Mouse (Mus musculus) cerebral cortex, adult 2 months (tissue): ENCODE data around the gene Syne4.

Source experiments
- WGBS: fragments of 180-500 bp; shearing (Covaris S2); methylation state at CpG from one replicate; pipeline ENCODE4 v1.1.7; 2018; 5-methylcytosine and 5-hydroxymethylcytosine counted together

Syne4 gene

DNA sequence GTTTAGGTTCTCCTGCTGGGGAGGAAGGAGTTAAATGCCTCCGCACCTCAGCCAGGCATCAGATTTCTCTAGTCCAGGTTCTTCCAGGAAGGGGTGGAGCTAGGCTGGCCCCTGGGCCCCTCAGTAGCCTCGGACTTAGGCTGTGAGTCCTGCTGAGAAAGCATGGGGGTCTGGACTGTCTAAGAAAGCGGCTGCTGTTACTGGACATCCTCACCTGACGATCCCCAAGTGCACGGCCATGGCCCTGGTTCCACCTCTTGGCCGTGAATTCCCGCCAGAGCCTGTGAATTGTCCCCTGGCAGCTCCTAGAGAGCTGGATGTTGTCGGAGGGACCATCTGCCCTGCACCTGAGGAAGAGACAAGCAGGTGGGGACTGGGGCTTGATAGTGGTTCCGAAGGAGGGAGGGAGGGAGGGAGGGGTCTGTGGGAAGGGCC, at the start of gene Syne4:
Gene Syne4 (plus strand): TSS at position 87 of the 435 bp plus-strand sequence.
- 40% methylated on average over 9 of the region's 9 CpGs for WGBS

DNA sequence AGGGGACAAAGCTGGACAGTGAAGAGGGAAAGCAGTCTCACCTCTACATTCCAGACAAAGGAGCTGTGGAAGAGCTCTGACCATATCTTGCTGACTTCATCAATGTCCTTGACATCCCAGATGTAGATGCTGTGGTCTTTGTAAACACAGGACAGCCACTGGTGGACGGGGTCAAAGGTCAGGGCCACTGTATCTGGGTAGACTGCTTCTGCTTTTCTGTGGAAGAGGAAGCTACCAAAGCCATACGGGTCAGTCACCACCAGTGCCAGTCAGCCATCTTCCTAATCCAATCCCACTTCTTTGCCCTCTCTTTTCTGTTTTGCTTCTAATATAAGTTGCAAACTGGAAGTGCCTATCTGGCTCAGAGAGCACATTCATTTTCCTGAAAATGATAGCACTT, 49.6 kb upstream of the Syne4 start:
- WGBS: 84% methylated on average over 2 of the region's 2 CpGs

DNA sequence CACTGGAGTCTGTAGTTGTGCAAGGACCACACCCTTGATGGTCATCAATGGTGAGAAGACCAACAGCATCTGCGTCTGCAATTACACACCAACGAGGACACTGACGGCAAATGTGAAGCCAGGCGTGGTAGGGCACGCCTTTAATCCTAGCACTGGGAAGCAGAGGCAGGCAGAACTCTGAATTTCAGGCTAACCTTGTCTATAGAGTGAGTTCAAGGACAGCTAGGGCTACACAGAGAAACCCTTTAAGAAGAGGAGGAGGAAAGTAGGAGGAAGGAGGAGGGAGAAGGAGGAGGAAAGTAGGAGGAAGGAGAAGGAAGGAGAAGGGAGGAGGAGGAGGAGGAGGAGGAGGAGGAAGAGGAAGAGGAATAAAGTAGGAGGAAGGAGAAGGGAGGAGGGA, 49.1 kb upstream of the Syne4 start:
- 96% methylated on average over 5 of the region's 5 CpGs for WGBS

DNA sequence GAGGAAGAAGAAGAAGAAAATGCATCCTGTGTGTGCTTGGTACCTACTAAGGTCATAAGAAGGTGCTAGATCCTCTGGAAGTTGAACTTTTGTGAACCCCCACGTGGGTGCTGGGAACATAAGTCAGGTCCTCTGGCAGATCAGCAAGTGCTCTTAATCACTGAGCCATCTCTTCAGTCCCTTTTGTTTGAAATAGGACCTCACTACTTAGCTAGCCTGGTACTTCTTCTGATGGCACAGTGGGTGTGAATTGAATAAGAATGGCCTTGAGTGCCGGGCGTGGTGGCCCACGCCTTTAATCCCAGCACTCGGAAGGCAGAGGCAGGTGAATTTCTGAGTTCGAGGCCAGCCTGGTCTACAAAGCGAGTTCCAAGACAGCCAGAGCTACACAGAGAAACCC, 48.7 kb upstream of the Syne4 start:
- 95% methylated on average over 7 of the region's 7 CpGs for WGBS

DNA sequence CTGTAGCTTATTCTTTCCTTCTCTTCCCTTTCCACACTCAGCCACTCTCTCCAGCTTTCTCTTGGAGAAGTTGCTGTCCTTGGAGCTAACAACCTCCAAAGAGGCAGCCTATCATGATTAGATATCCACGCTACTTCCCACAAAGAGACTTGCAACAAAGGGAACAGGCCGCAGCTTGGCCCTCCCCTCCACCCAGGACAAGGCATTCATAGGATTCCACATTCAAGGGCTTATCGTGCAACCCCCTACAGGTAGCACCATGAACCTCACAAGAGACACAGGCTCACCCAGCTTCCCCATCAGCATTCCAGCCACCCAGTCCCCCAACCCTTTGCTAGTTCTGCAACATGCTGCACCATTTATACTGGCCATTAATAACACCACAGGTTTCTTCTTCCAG, 47.8 kb upstream of the Syne4 start:
- 93% methylated on average over 3 of the region's 3 CpGs for WGBS

- WGBS: 81% methylated on average over 4 of the region's 4 CpGs
These were observed 45.0 kb upstream of the Syne4 start for GRCm38 (mm10) chr7:30269641-30270040.

DNA sequence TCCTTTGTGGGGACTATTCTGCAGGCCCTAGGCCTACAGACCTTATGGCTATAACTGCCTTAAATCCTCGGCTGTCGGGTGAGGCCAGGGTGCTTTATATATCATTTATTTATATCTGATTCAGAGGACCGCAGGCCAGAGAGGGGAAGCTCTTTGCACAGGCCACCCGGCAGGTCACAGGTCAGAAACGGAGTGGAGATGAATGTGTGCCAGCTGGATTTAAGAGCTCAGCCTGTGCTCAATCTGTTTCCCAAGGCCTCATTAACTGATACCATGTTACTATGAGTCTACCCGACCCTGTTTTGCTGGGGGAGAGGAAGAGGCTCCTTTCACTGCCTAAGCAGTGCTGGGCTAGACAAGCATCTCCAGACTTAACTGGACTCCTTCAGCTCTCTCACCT, 40.2 kb upstream of the Syne4 start:
- WGBS: 89% methylated on average over 6 of the region's 6 CpGs

DNA sequence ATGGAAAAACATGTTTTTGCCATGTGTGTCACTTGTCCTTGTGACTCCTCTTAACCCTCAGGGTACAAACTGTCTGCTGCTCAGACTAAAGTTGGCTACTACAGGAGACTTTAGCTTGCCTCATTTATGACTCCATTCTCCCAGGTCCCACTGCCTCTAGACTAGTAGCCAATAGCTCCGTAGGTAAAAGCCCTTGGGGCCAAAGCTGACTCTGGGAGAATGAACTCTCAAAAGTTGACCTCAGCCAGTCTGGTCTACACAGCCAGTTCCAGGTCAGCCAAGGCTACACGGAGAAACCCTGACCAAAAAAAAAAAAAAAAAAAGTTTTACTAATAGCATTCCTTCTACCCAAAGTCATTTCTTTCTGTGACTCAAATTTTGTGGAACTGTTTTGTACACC, 35.7 kb upstream of the Syne4 start:
- WGBS: 46% methylated on average over 2 of the region's 2 CpGs

DNA sequence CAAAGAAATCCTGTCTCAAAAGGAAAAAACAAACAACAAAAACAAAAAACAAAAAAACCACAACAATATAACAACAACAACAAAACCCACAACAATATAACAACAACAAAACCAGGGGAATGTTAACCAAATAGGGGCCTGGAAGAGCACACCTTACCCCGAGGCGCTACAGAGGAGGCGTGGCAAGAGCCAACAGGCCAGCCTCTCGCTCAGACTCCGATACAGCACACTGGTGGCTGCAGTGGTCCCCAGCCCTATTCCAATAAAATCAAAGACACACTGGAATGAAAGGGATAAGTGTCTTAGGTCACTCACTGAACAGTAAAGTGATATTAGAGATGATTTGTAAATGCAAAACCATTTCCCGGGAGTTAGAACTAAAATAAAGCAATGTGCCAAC, 35.1 kb upstream of the Syne4 start:
- WGBS: 8% methylated on average over 6 of the region's 6 CpGs

DNA sequence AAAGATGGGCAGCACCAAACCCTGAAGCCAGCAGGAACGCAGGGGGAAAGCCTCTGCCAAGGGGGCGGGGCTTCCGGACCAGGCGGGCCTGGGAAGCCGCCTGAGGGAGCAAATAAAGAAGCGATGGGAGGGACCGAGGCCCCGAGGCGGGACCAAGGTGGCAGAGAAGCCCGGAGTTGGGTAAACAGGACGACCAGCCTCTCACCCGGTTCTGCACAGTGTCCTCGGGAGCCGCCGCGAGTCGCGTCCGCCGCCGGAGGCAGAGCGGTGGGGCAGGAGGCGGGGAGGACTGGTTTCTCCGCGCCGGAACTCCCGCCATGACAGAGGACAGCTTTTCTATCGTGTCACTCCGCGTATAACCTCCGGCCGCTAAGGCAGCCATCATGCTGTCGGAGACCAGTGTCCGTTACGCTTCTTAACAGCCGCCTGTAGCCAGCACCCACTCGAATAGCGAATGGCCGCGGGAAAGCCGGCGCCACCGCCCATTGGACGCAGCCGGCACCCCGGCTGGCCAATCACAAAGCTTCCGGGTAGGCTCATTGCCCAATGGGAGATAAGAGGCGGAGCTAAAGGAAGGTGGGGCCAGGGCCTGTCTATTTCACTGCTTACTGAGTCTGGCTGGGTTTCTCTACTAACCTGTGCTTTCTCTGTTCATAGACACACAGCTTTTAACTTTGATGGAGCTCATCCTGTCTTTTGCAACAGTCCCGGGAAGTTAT, 34.5 kb upstream of the Syne4 start, which contains the start of the genes Thap8 and Wdr62:
Gene Thap8 (plus strand): TSS at position 144 of the 719 bp plus-strand sequence.
Gene Wdr62 (minus strand): TSS at position 469 of the 719 bp plus-strand sequence.
- under 1% methylated on average over 48 of the region's 49 CpGs for WGBS

GRCm38 (mm10) chr7:30280670-30281138, 33.9 kb upstream of the Syne4 start:
- under 1% methylated on average over 20 of the region's 20 CpGs for WGBS

GRCm38 (mm10) chr7:30281522-30281921, 33.1 kb upstream of the Syne4 start:
- WGBS: 80% methylated on average over 4 of the region's 4 CpGs

DNA sequence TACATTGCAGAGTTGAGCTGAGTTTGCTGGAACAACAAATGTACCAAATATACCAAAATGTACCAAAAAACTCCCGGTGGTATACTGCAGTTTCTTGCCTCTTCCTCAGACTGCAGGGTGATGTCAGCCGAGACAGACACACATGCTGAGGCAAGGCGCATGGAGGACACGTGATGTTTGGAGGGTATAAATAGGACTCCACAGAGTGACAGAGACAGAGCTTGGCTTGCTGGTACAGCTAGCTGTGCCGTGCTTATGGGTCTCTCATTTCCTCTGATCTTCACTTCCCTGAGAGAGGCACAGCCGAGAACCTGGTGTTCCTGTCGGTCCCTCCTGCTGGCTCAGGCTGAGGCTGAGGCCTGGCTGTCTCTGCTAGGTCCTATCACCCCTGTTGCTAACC, 31.9 kb upstream of the Syne4 start:
- WGBS: 52% methylated on average over 7 of the region's 7 CpGs

DNA sequence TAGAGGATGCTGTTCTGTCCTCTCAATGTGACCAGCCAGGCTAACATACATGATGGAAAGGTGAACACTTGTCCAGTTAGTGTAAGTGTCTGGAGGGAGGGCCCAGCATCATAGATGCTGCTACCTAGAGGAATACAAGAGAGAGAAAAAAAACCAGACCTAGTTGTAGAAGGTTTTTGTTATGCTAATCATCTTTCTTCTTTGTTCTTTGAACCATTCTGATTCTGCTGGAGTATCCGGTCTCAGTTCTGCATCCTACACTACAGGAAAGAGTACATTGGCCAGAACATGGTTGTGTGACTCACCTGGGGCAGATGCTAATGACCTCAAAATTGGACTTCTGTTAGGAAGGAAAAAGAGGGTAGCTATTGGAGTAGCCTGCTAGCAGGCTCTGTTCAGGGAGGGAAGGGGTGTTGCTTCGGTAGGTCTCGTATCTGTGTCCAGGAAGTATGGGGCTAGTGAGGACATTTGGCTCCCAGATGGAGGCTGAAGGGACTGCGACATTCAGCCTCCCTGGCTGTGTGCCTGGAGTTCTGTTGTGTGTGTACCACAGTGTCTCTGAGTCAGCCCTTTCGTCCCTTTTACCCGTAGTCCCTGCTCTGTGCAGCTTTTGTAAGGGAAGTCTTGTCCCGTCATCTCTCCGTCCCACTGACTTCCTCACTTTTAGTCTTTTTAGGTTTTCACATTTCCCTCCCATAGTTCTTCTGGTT, 27.8 kb upstream of the Syne4 start:
- WGBS: 57% methylated on average over 8 of the region's 8 CpGs

DNA sequence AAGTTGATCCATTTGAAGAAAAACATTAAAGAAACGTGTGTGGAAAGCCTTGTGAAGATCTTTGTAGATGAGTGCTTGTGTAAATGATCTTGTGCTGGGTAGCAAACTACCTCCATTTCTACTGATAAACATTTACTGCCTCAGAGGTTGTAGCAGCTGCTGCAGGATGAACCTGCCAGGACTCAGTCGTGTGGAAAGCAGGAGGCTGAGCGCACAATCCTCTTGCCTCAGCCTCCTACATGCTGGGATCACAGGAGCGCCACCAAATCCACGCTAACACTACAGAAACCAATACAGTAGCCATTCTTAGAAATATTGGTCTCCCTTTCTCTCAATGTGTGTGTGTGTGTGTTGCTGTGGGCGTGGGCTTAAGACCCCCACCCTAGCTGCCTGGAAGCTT, 26.6 kb upstream of the Syne4 start:
- WGBS: 71% methylated on average over 6 of the region's 6 CpGs

- WGBS: 71% methylated on average over 7 of the region's 7 CpGs
These were observed 25.4 kb upstream of the Syne4 start for GRCm38 (mm10) chr7:30289071-30289713.

DNA sequence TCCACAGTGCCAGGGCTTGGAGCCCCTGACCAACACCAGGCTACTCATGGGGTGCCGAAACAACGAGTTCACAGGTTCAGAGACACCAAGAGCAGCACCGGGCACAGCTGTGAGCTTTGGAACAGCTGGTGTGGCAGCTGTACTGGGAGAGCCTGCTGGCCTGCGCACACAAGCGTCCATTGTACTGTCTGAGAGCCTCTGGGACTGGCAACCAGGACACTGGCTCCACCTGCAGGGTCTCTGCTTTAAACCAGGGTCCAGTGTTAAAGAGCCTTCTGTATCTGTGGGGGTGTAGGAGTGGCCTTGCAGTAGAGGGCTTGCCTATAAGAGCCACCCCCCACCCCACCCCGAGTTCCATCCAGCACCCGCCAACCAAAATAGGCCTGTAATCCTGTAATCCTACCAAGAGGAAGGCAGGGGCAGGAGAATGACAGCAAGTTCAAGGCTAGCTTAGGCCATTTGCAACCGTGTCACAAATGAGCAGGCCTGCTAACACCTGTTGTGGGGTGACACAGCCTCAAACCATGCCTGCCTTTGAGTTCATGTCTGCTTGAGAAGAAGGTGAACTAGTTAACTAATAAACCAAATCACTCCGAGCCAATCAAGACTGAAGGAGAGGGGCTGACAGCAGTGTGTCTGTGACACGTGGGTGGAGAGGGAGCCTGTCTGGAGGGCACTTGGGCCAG, 24.8 kb upstream of the Syne4 start:
- 61% methylated on average over 10 of the region's 10 CpGs for WGBS

DNA sequence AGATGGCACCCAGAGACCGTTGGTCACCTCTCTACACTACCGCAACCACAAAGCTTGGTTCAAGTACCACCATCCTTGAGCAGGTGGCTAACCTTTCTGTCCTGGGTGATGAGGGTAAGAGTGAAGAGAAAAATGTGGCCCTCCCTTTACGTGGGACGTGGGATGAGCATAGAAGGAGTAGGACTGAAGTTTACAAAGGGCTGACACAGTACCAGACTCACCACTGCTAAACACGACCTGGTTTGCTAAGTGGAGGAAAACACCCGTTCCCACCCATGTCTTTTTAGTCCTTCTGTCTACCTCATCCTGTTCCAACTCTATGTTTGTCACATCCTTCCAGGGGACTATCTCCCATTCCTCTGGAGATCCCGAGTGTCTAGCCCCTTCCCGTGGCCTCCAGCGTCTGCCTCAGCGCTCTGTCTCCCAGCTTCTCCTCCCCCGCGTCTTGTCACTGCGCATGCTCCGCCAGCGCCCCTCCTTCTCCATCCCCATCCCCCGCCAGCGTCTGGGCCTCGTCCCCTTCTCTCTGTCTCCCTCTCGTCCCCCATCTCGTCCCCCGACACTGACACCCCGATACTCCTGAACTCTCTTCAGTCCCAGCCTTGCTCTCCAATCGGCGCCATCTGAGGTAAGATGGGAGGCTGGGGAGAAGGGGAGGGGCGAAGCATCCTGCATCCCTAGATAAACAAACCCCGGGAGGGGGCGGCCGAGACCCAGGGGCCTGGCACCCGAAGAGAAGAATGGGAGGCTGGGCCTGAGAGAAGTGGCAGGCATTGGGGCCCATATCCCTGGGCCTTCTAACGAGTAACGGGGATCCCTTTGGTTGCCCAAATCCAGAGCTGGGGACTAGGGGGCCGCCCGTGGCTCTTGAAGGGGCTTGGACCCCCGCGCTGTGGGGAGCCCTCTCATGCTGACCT, 23.1 kb upstream of the Syne4 start, which contains the start of gene Clip3:
Gene Clip3 (plus strand): TSS at position 514 of the 917 bp plus-strand sequence.
- WGBS: 9% methylated on average over 35 of the region's 35 CpGs

DNA sequence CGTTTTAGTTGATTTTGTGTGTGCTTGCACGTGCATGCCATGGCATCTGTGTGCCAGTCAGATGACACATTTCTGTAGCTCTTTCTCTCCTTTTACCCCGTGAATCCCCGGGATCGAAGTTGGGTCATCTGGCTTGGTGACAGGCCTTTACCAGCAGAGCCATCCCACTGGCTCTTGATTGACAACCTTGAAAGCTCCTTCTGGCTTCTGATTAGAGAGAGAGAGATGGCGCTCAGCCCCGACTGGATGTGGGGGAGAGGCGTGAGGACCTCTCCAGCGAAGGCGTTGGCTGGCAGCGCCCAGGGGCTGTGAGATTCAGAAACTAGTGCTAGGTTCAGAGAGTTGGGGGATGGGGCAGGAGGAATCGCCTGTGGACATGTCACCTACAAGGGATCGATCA, 20.8 kb upstream of the Syne4 start:
- 23% methylated on average over 13 of the region's 13 CpGs for WGBS

- 42% methylated on average over 5 of the region's 5 CpGs for WGBS
These were observed 20.3 kb upstream of the Syne4 start for GRCm38 (mm10) chr7:30294296-30294695.

- 34% methylated on average over 10 of the region's 10 CpGs for WGBS
These were observed 19.5 kb upstream of the Syne4 start for GRCm38 (mm10) chr7:30295103-30295502.
